Mouse (Mus musculus) ES-E14 (cell line): ENCODE results near the gene Astn2. TPM values are rescaled to one million over a fixed set of nuclear protein-coding genes. Genes with fewer than 3 reads are reported as not detected.

ENCODE experiments used
- DNase-seq: peaks from one replicate; pipeline ENCODE4 v3.0.0-alpha.2; 2013; ENCODE audit warnings: low read depth, low spot score
- H3K27ac ChIP-seq: 2 replicates; pipeline ENCODE4 v1.5.1; 2012; ENCODE audit warnings: low read depth, mild to moderate bottlenecking, low read length, moderate library complexity, mixed read lengths; ENCODE audit not compliant: poor library complexity, insufficient read depth, severe bottlenecking
- H3K36me3 ChIP-seq: 2 replicates; pipeline ENCODE4 v1.6.1; 2012; ENCODE audit warnings: mild to moderate bottlenecking, low read length, moderate library complexity, mixed read lengths; ENCODE audit not compliant: control insufficient read depth, poor library complexity, insufficient read depth, severe bottlenecking
- H3K4me1 ChIP-seq, 2 experiments: fragments of 150-350 bp in 1 of 2; sonication (generic) in 1 of 2; 2 replicates each; pipeline ENCODE4 v1.6.1; 2012; ENCODE audit warnings: low read length in 2 of 2, mild to moderate bottlenecking in 1 of 2, mixed read lengths in 1 of 2; ENCODE audit not compliant: control insufficient read depth in 2 of 2, insufficient read depth in 2 of 2, poor library complexity in 1 of 2
- H3K4me3 ChIP-seq, 2 experiments: fragments of 150-350 bp in 1 of 2; sonication (generic) in 1 of 2; 2 replicates each; pipeline ENCODE4 v1.5.1; 2012; ENCODE audit warnings: low read length in 2 of 2, low read depth in 1 of 2, mild to moderate bottlenecking in 1 of 2, mixed read lengths in 1 of 2; ENCODE audit not compliant: insufficient read depth in 1 of 2, poor library complexity in 1 of 2, severe bottlenecking in 1 of 2
- H3K9ac ChIP-seq: 2 replicates; pipeline ENCODE4 v1.6.1; 2012; ENCODE audit warnings: low read depth, mild to moderate bottlenecking, low read length, mixed read lengths; ENCODE audit not compliant: poor library complexity, insufficient read depth, severe bottlenecking
- H3K9me3 ChIP-seq: fragments of 150-350 bp; sonication (generic); 2 replicates; pipeline ENCODE4 v1.6.1; 2012; ENCODE audit warnings: low read depth, mild to moderate bottlenecking, low read length; ENCODE audit not compliant: control insufficient read depth, insufficient read depth
- CHD2 ChIP-seq: IDR thresholded peaks from 2 replicates; pipeline ENCODE4 v1.6.1; 2014; ENCODE audit warnings: mild to moderate bottlenecking, low read depth, low read length, inconsistent platforms
- HCFC1 ChIP-seq: IDR thresholded peaks from 2 replicates; pipeline ENCODE4 v1.6.1; 2012; ENCODE audit warnings: low read length, inconsistent platforms, borderline replicate concordance; ENCODE audit not compliant: insufficient read depth
- MAFK ChIP-seq: IDR thresholded peaks from 2 replicates; pipeline ENCODE4 v1.6.1; 2014; ENCODE audit warnings: mild to moderate bottlenecking, low read depth, low read length, inconsistent platforms; ENCODE audit not compliant: insufficient read depth
- ZC3H11A ChIP-seq: IDR thresholded peaks from 2 replicates; pipeline ENCODE4 v1.6.1; 2012; ENCODE audit warnings: low read depth, mild to moderate bottlenecking, inconsistent platforms, low read length, borderline replicate concordance
- ZNF384 ChIP-seq: IDR thresholded peaks from 2 replicates; pipeline ENCODE4 v1.6.1; 2012; ENCODE audit warnings: low read depth, low read length, inconsistent platforms
- in situ Hi-C, 2 experiments: fragments of 600-800 bp; cut with MboI; formaldehyde crosslinking; loops; one replicate each; pipeline ENCODE4 v1.15.1; 2025; ENCODE audit warnings: low sequenced_read_pairs in 2 of 2, inconsistent platforms in 1 of 2; ENCODE audit not compliant: unreplicated experiment in 2 of 2
- total RNA-seq: library from RNA; depleted of rRNA; stranded (reverse); fragments of 300-350 nt; gene quantifications from 2 replicates; pipeline ENCODE4 v1.2.3, GENCODE M21; 2012

Astn2 gene
- total RNA-seq, 1 experiment = 0.04 TPM

- TF ChIP-seq HCFC1 = no peak
- no peak for TF ChIP-seq MAFK
- no peak for DNase-seq
- in situ Hi-C loops = no loop called here
- no peak overlapping the region for H3K9ac ChIP-seq
- H3K9me3 ChIP-seq = no peaks in the 10 kb centered on the region
- H3K4me3 ChIP-seq = no peak overlapping the region
- H3K4me1 ChIP-seq = no peaks in the 10 kb centered on the region
- H3K36me3 ChIP-seq = no peaks in the 10 kb centered on the region
- H3K27ac ChIP-seq = no peak overlapping the region
Observed at GRCm38 (mm10) chr4:65920294-65920693, 484.1 kb downstream of the Astn2 start.

GRCm38 (mm10) chr4:65916027-65917008 is 488.1 kb downstream of the Astn2 start:
- DNase-seq = no peak
- no peak for TF ChIP-seq HCFC1
- TF ChIP-seq ZNF384 = no peak
- no peak for TF ChIP-seq CHD2
- no peak for TF ChIP-seq ZC3H11A
- TF ChIP-seq MAFK = no peak
- H3K9me3 ChIP-seq = no peaks in the 10 kb centered on the region
- H3K4me3 ChIP-seq = no peak overlapping the region
- H3K4me1 ChIP-seq = no peaks in the 10 kb centered on the region
- no peak overlapping the region for H3K9ac ChIP-seq
- H3K27ac ChIP-seq = no peak overlapping the region
- H3K36me3 ChIP-seq = no peaks in the 10 kb centered on the region
- in situ Hi-C loops = no loop called here

- Histone ChIP-seq H3K36me3 (no peaks in the 10 kb centered on the region), H3K27ac (no peak overlapping the region), H3K4me1 (no peaks in the 10 kb centered on the region), H3K9me3 (no peaks in the 10 kb centered on the region), H3K4me3 (no peak overlapping the region), H3K9ac (no peak overlapping the region)
- DNase-seq = no peak
- TF ChIP-seq CHD2 (no peak), HCFC1 (no peak), ZC3H11A (no peak), MAFK (no peak), ZNF384 (no peak)
- in situ Hi-C loops = no loop called here
Observed at GRCm38 (mm10) chr4:65912247-65912942, 492.0 kb downstream of the Astn2 start.

- no peak for TF ChIP-seq ZC3H11A
- no peak for TF ChIP-seq ZNF384
- no peak for TF ChIP-seq CHD2
- no peak for TF ChIP-seq MAFK
- TF ChIP-seq HCFC1 = no peak
- no peak overlapping the region for H3K9ac ChIP-seq
- no peak for DNase-seq
- H3K36me3 ChIP-seq = no peaks in the 10 kb centered on the region
- in situ Hi-C loops = no loop called here
- H3K4me3 ChIP-seq = no peak overlapping the region
- H3K27ac ChIP-seq = no peak overlapping the region
- no peaks in the 10 kb centered on the region for H3K4me1 ChIP-seq
- no peaks in the 10 kb centered on the region for H3K9me3 ChIP-seq
Observed at GRCm38 (mm10) chr4:65907660-65908059, 496.8 kb downstream of the Astn2 start.
